Mouse (Mus musculus) embryonic facial prominence, embryonic 12.5 days (tissue): ENCODE results near the gene Tm6sf1. TPM values are rescaled to one million over a fixed set of nuclear protein-coding genes. Genes with fewer than 3 reads are reported as not detected.
A peak's percentile ranks its signal among the peaks of the same experiment; 100 is the strongest.

Source experiments
- ATAC-seq: fragments of 200-750 bp; cut with Nextera tagmentation; 2 replicates; pipeline ENCODE4 v1.8.0; 2017; ENCODE audit not compliant: insufficient number of reproducible peaks, insufficient read depth, low FRiP score, low TSS enrichment
- H3K27ac ChIP-seq: fragments of 300-500 bp; sonication (generic); 2 replicates; pipeline ENCODE4 v1.5.1; 2016; ENCODE audit warnings: mild to moderate bottlenecking
- H3K27me3 ChIP-seq: fragments of 300-500 bp; sonication (generic); 2 replicates; pipeline ENCODE4 v1.6.1; 2016; ENCODE audit warnings: mild to moderate bottlenecking, moderate library complexity
- H3K36me3 ChIP-seq: fragments of 300-500 bp; sonication (generic); 2 replicates; pipeline ENCODE4 v1.6.1; 2016; ENCODE audit warnings: mild to moderate bottlenecking
- H3K4me1 ChIP-seq: fragments of 300-500 bp; sonication (generic); 2 replicates; pipeline ENCODE4 v1.6.1; 2016
- H3K4me2 ChIP-seq: fragments of 300-500 bp; sonication (generic); replicated peaks from 2 replicates; pipeline ENCODE4 v1.6.1; 2016; ENCODE audit warnings: mild to moderate bottlenecking, moderate library complexity
- H3K4me3 ChIP-seq: fragments of 300-500 bp; sonication (generic); 2 replicates; pipeline ENCODE4 v1.5.1; 2016; ENCODE audit warnings: mild to moderate bottlenecking
- H3K9ac ChIP-seq: fragments of 300-500 bp; sonication (generic); 2 replicates; pipeline ENCODE4 v1.6.1; 2016; ENCODE audit warnings: mild to moderate bottlenecking, moderate library complexity
- H3K9me3 ChIP-seq: fragments of 300-500 bp; sonication (generic); 2 replicates; pipeline ENCODE4 v1.6.1; 2016; ENCODE audit warnings: mild to moderate bottlenecking, moderate library complexity
- WGBS: fragments of 180-500 bp; shearing (Covaris S2); methylation state at CpG from one replicate; pipeline ENCODE4 v1.1.7; 2016; 5-methylcytosine and 5-hydroxymethylcytosine counted together
- polyA plus RNA-seq: library from polyadenylated mRNA; unstranded; fragments of >200 nt; fragmentation: Nextera tagmentation; extraction: Ambion mirVana; gene quantifications from 2 replicates; pipeline ENCODE4 v1.2.1, GENCODE M21; 2016

Tm6sf1 gene
- polyA plus RNA-seq, 1 experiment from 2014 or later, result 15.8 TPM

GRCm38 (mm10) chr7:81850171-81850570, 8.6 kb upstream of the Tm6sf1 start:
- no peak overlapping the region for H3K9ac ChIP-seq
- H3K4me2 ChIP-seq, result no peak overlapping the region
- H3K4me3 ChIP-seq, result no peak overlapping the region
- WGBS, result 83% methylated on average over 6 of the region's 6 CpGs
- H3K27me3 ChIP-seq, result no peaks in the 10 kb centered on the region
- no peak for ATAC-seq
- 0 out of 2 replicates have a peak, but pooled peaks cover 3% of the 10 kb centered on the region for H3K4me1 ChIP-seq
- no peak overlapping the region for H3K27ac ChIP-seq
- no peaks in the 10 kb centered on the region for H3K9me3 ChIP-seq
- no peaks in the 10 kb centered on the region for H3K36me3 ChIP-seq

DNA sequence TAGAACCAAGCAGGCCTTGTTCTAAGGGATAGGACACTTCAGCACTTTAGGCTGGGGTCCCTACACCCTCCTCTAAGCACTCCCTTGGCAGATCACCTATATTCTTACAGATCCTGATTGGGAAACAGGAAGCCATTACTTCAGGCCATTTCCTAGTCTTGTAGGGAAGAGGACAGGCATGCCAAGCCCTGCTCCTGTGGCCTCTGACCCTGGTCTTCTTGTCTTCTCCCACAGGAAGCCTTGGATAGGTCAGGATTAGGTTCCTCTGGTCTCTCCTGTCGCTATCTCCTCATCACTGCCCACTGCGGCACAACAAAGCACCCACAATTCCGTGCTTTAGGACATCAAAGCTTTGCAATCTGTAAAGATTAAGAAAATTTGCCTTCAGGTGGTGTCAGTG, 7.1 kb upstream of the Tm6sf1 start:
- Histone ChIP-seq H3K4me2 (no peak overlapping the region), H3K9me3 (no peaks in the 10 kb centered on the region), H3K9ac (no peak overlapping the region), H3K27me3 (peaks cover 4% of the 10 kb centered on the region; the same call in 1 of the 2 replicates), H3K36me3 (no peaks in the 10 kb centered on the region), H3K4me3 (no peak overlapping the region), H3K27ac (no peak overlapping the region), H3K4me1 (no peaks in the 10 kb centered on the region)
- WGBS, result 74% methylated on average over 3 of the region's 3 CpGs
- no peak for ATAC-seq

DNA sequence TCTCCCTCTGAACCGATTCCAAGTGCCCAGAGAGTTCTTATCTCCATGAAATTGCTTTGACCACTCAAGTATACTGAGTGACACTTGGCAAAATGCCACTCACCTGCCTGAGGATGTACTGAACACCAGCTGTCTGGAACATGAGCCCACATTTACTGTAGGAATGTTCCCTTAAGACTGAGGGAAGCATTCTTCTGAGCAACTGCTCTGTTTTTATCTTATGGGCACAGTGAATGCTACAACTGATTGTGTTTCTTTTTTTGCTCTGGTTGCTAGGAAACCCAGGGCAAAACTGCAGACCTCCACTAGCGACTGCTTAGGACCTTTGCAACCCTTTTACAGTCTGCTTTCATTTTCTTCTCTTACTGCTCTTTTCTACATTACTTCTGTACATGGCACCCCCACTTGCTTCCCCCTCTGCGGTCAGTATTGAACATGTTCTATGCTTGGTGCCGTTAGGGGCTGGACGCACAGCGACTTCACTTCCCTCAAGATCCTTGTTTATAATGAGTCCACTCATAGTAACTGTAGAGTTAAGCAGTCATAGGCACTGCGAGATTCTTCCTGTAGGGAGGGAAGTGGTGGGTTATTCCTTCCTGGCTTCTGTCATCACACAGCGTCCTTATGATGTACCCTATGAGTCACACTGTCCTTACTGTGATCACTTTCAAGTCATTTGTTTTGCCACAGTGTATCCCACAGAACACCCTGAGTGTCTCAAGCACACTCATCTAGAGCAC, 4.1 kb upstream of the Tm6sf1 start:
- Histone ChIP-seq H3K36me3 (no peaks in the 10 kb centered on the region), H3K4me3 (no peak overlapping the region)
- 74% methylated on average over 8 of the region's 8 CpGs for WGBS

GRCm38 (mm10) chr7:81855694-81856093, 3.1 kb upstream of the Tm6sf1 start, which contains the start of gene Gm10160:
Gm10160 (minus strand) TSS chr7:81855794.
- Histone ChIP-seq H3K4me3 (no peak within 1 kb of the TSS), H3K9me3 (no peaks in the 10 kb centered on the region), H3K27ac (no peak within 1 kb of the TSS), H3K4me2 (no peak within 1 kb of the TSS), H3K27me3 (peaks cover 35% of the 10 kb centered on the region), H3K36me3 (no peaks in the 10 kb centered on the region), H3K4me1 (peaks cover 6% of the 10 kb centered on the region; the same call in 1 of the 2 replicates), H3K9ac (no peak within 1 kb of the TSS)
- 74% methylated on average over 1 of the region's 1 CpGs for WGBS
- ATAC-seq, result no peak

More for the DNA sequence above, 4.1 kb upstream of the Tm6sf1 start:
- Histone ChIP-seq H3K9ac (no peak overlapping the region), H3K27ac (no peak overlapping the region), H3K4me1 (peaks cover 6% of the 10 kb centered on the region; the same call in 1 of the 2 replicates), H3K4me2 (no peak overlapping the region), H3K9me3 (no peaks in the 10 kb centered on the region), H3K27me3 (peaks cover 26% of the 10 kb centered on the region)
- no peak for ATAC-seq

- Histone ChIP-seq H3K36me3 (no peaks in the 10 kb centered on the region), H3K4me3 (no peak overlapping the region), H3K27ac (no peak overlapping the region), H3K4me1 (peaks cover 6% of the 10 kb centered on the region; the same call in 1 of the 2 replicates), H3K4me2 (no peak overlapping the region), H3K27me3 (peaks cover 41% of the 10 kb centered on the region), H3K9ac (no peak overlapping the region), H3K9me3 (no peaks in the 10 kb centered on the region)
- ATAC-seq, result no peak
- 66% methylated on average over 4 of the region's 4 CpGs for WGBS
These were observed 2.6 kb upstream of the Tm6sf1 start for GRCm38 (mm10) chr7:81856221-81856620.

GRCm38 (mm10) chr7:81858236-81858635, 565 bp upstream of the Tm6sf1 start:
- peaks cover 6% of the 10 kb centered on the region; the same call in 1 of the 2 replicates for H3K4me1 ChIP-seq
- H3K9me3 ChIP-seq, result no peaks in the 10 kb centered on the region
- H3K36me3 ChIP-seq, result no peaks in the 10 kb centered on the region
- WGBS, result 9% methylated on average over 9 of the region's 9 CpGs
- no peak overlapping the region for H3K9ac ChIP-seq
- no peak overlapping the region for H3K27ac ChIP-seq
- no peak for ATAC-seq
- H3K4me3 ChIP-seq, result peak overlapping the region; percentile 66; the same call in 1 of the 2 replicates
- H3K27me3 ChIP-seq, result peaks cover 51% of the 10 kb centered on the region
- peak overlapping the region; percentile 97 for H3K4me2 ChIP-seq

DNA sequence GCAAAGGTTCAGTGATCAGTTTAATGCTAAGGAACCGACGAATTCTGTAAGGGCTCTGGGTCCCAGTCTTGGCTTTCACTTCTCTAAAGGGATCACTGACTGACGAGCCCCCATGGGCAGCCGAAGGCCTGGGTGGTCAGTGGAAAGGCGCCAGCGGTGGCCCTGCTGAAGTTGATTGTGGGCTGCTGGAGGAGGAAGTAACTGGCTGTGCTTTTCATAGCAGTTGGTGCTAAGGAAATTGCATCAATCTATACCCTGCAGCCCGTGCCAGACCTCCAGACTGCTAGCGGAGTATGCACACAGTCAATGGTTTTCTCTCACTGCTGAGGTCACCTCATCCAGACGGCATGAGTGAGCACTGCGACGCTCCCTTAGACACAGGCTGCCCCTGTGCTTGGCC, 1.3 kb downstream of the Tm6sf1 start:
- 53% methylated on average over 11 of the region's 11 CpGs for WGBS
- Histone ChIP-seq H3K9me3 (no peaks in the 10 kb centered on the region), H3K27ac (no peak overlapping the region), H3K27me3 (peaks cover 51% of the 10 kb centered on the region), H3K4me3 (peak overlapping the region; percentile 10; the same call in 1 of the 2 replicates), H3K36me3 (no peaks in the 10 kb centered on the region), H3K9ac (no peak overlapping the region), H3K4me1 (peaks cover 6% of the 10 kb centered on the region; the same call in 1 of the 2 replicates), H3K4me2 (peak overlapping the region; percentile 97; the same call in 1 of the 2 replicates)
- no peak for ATAC-seq

- Histone ChIP-seq H3K27me3 (peaks cover 51% of the 10 kb centered on the region), H3K9me3 (no peaks in the 10 kb centered on the region), H3K27ac (no peak overlapping the region), H3K4me3 (no peak overlapping the region), H3K36me3 (no peaks in the 10 kb centered on the region), H3K4me2 (no peak overlapping the region), H3K4me1 (peaks cover 6% of the 10 kb centered on the region; the same call in 1 of the 2 replicates), H3K9ac (no peak overlapping the region)
- ATAC-seq, result no peak
- 78% methylated on average over 5 of the region's 5 CpGs for WGBS
These were observed 2.2 kb downstream of the Tm6sf1 start for GRCm38 (mm10) chr7:81860996-81861395.

- ATAC-seq, result no peak
- peaks cover 48% of the 10 kb centered on the region for H3K27me3 ChIP-seq
- no peak overlapping the region for H3K4me2 ChIP-seq
- H3K9ac ChIP-seq, result no peak overlapping the region
- H3K4me3 ChIP-seq, result no peak overlapping the region
- H3K9me3 ChIP-seq, result no peaks in the 10 kb centered on the region
- WGBS, result 82% methylated on average over 2 of the region's 2 CpGs
- H3K27ac ChIP-seq, result no peak overlapping the region
- H3K4me1 ChIP-seq, result peaks cover 6% of the 10 kb centered on the region; the same call in 1 of the 2 replicates
- H3K36me3 ChIP-seq, result no peaks in the 10 kb centered on the region
These were observed 2.7 kb downstream of the Tm6sf1 start for GRCm38 (mm10) chr7:81861461-81861860.

- H3K9ac ChIP-seq, result no peak overlapping the region
- no peak overlapping the region for H3K4me2 ChIP-seq
- H3K4me1 ChIP-seq, result peaks cover 6% of the 10 kb centered on the region; the same call in 1 of the 2 replicates
- H3K36me3 ChIP-seq, result no peaks in the 10 kb centered on the region
- no peak for ATAC-seq
- peaks cover 46% of the 10 kb centered on the region for H3K27me3 ChIP-seq
- H3K9me3 ChIP-seq, result no peaks in the 10 kb centered on the region
- no peak overlapping the region for H3K4me3 ChIP-seq
- no peak overlapping the region for H3K27ac ChIP-seq
- WGBS, result 67% methylated on average over 4 of the region's 4 CpGs
These were observed 3.1 kb downstream of the Tm6sf1 start for GRCm38 (mm10) chr7:81861921-81862320.

GRCm38 (mm10) chr7:81862587-81863583, 4.1 kb downstream of the Tm6sf1 start:
- H3K4me2 ChIP-seq, result no peak overlapping the region
- H3K36me3 ChIP-seq, result no peaks in the 10 kb centered on the region
- H3K4me3 ChIP-seq, result no peak overlapping the region
- H3K27ac ChIP-seq, result 0 out of 2 replicates have a peak overlapping the region, but pooled peaks have one; percentile 11
- 66% methylated on average over 24 of the region's 24 CpGs for WGBS
- ATAC-seq, result no peak
- no peaks in the 10 kb centered on the region for H3K9me3 ChIP-seq
- peaks cover 40% of the 10 kb centered on the region for H3K27me3 ChIP-seq
- peaks cover 6% of the 10 kb centered on the region; the same call in 1 of the 2 replicates for H3K4me1 ChIP-seq
- no peak overlapping the region for H3K9ac ChIP-seq
